Mouse (Mus musculus): ENCODE results near the gene Chchd6.

DNA sequence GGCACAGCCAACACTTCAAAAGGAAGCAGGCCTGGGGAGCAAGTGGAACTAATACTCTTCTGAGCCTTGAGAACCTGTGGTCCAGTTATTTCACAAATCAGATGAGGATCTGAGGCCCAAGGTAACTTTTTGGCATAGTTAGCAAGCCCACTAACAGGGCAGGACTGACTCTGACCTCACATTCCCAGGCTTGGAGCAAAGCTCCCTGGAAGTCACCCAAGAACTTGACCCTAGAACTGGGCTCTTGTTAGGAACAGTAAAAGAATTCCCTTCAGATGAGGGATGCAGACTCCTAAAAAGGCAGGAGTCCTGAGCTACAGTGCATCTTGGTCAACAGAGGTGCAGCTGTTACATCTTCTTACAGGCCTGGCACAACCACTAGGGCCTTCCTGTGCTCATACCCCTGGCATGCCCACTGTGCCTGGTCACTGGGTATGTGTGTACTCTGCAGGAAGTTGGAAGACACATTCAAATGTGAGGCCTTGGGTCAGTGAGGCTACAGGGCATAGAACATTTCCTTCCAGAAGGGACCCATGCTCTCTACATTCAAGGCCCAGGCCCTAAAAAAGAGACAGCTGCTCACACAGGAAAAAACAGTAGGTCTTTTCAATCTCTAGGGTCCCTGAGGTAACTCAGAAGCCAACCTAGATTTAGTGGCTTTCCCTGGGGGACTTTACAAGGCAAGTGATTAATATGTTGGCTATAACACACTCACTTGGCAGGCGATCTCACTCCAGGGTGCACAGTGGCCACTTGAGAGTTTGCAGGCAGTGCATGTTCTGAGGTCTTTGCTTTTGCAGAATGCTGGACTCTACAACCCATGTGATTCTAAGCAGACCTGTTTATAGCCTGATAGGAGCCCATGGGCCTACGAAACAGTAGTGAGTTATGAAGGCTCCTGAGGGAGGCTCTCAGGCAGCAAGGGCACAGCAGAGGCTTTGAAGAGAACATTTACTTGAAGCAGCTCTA, 191.9 kb downstream of the Chchd6 start:
- no peak for TF ChIP-seq CTCF (IDR thresholded peaks at IDR 0.05 in 2 of 3, conservative IDR thresholded peaks at IDR 0.05 in 1 of 3; ENCODE audit: control insufficient read depth in 1 of 3, insufficient read depth in 1 of 3, low read depth in 2 of 3, low read length in 3 of 3, poor library complexity in 1 of 3, severe bottlenecking in 1 of 3)
- TF ChIP-seq MXI1 (IDR thresholded peaks at IDR 0.05; ENCODE audit: low read depth, low read length), result no peak
- TF ChIP-seq EP300 (IDR thresholded peaks at IDR 0.05; ENCODE audit: low read depth in 1 of 2, low read length in 2 of 2), result no peak
- no peak for TF ChIP-seq HCFC1 (IDR thresholded peaks at IDR 0.05; ENCODE audit: low read depth, low read length)
- TF ChIP-seq UBTF (IDR thresholded peaks at IDR 0.05; ENCODE audit: borderline replicate concordance, insufficient read depth, low read depth, low read length), result no peak
- TF ChIP-seq MAFK (IDR thresholded peaks at IDR 0.05; ENCODE audit: borderline replicate concordance, low read depth, low read length), result no peak

Data from MEL (cell line).